Mouse (Mus musculus) lung, embryonic 16.5 days (tissue): ENCODE data around the gene Jph3. TPM values are rescaled to one million over a fixed set of nuclear protein-coding genes. Genes with fewer than 3 reads are reported as not detected.

ENCODE experiments used
- ATAC-seq: fragments of 200-750 bp; cut with Nextera tagmentation; 2 replicates; pipeline ENCODE4 v1.8.0; 2017; ENCODE audit warnings: low read depth, mild to moderate bottlenecking, moderate library complexity
- H3K27ac ChIP-seq: fragments of 300-500 bp; sonication (generic); 2 replicates; pipeline ENCODE4 v1.5.1; 2014; ENCODE audit warnings: mild to moderate bottlenecking, control low read depth, low read length
- H3K27me3 ChIP-seq: fragments of 300-500 bp; sonication (generic); 2 replicates; pipeline ENCODE4 v1.6.1; 2014; ENCODE audit warnings: low read depth, low read length, mixed read lengths; ENCODE audit not compliant: control insufficient read depth, insufficient read depth
- H3K36me3 ChIP-seq: fragments of 300-500 bp; sonication (generic); 2 replicates; pipeline ENCODE4 v1.6.1; 2014; ENCODE audit warnings: low read length; ENCODE audit not compliant: control insufficient read depth, insufficient read depth
- H3K4me1 ChIP-seq: fragments of 300-500 bp; sonication (generic); replicated peaks from 2 replicates; pipeline ENCODE4 v1.6.1; 2014; ENCODE audit warnings: low read length, mixed read lengths; ENCODE audit not compliant: control insufficient read depth, insufficient read depth
- H3K4me2 ChIP-seq: fragments of 300-500 bp; sonication (generic); 2 replicates; pipeline ENCODE4 v1.6.1; 2014; ENCODE audit warnings: low read depth, low read length, control low read depth
- H3K4me3 ChIP-seq: fragments of 300-500 bp; sonication (generic); 2 replicates; pipeline ENCODE4 v1.5.1; 2014; ENCODE audit warnings: mild to moderate bottlenecking, low read length, control low read depth
- H3K9ac ChIP-seq: fragments of 300-500 bp; sonication (generic); 2 replicates; pipeline ENCODE4 v1.6.1; 2014; ENCODE audit warnings: low read length, control low read depth
- H3K9me3 ChIP-seq: fragments of 300-500 bp; sonication (generic); 2 replicates; pipeline ENCODE4 v1.6.1; 2016; ENCODE audit warnings: low read length; ENCODE audit not compliant: control insufficient read depth
- WGBS: fragments of 180-500 bp; shearing (Covaris S2); extraction: QIAGEN DNeasy Blood & Tissue Kit; methylation state at CpG from one replicate; pipeline ENCODE4 v1.1.7; 2014; 5-methylcytosine and 5-hydroxymethylcytosine counted together
- polyA plus RNA-seq: library from polyadenylated mRNA; unstranded; fragments of >200 nt; fragmentation: Nextera tagmentation; extraction: Ambion mirVana; gene quantifications from 2 replicates; pipeline ENCODE4 v1.2.1, GENCODE M21; 2015

The Jph3 gene
- polyA plus RNA-seq, 1 experiment from 2014 or later, result 0.50 TPM

GRCm38 (mm10) chr8:121697735-121698614, 31.4 kb upstream of the Jph3 start:
- 3% methylated on average over 16 of the region's 17 CpGs for WGBS
- Histone ChIP-seq H3K27ac (no peak overlapping the region), H3K9me3 (no peaks in the 10 kb centered on the region), H3K9ac (no peak overlapping the region), H3K4me1 (0 out of 2 replicates have a peak, but pooled peaks cover 3% of the 10 kb centered on the region), H3K27me3 (no peaks in the 10 kb centered on the region), H3K36me3 (no peaks in the 10 kb centered on the region), H3K4me2 (peak overlapping the region; percentile 41), H3K4me3 (0 out of 2 replicates have a peak overlapping the region, but pooled peaks have one; percentile 11)
- ATAC-seq, result peak; percentile 68

- Histone ChIP-seq H3K4me2 (peak overlapping the region; percentile 41), H3K27ac (no peak overlapping the region), H3K9ac (no peak overlapping the region), H3K36me3 (no peaks in the 10 kb centered on the region), H3K27me3 (no peaks in the 10 kb centered on the region), H3K4me1 (0 out of 2 replicates have a peak, but pooled peaks cover 3% of the 10 kb centered on the region), H3K9me3 (no peaks in the 10 kb centered on the region), H3K4me3 (0 out of 2 replicates have a peak overlapping the region, but pooled peaks have one; percentile 11)
- 8% methylated on average over 9 of the region's 9 CpGs for WGBS
- ATAC-seq, result peak; percentile 35; the same call in 1 of the 2 replicates
Observed at GRCm38 (mm10) chr8:121698615-121699101, 30.8 kb upstream of the Jph3 start.

GRCm38 (mm10) chr8:121699936-121700335, 29.5 kb upstream of the Jph3 start:
- Histone ChIP-seq H3K27ac (no peak overlapping the region), H3K4me3 (no peak overlapping the region), H3K4me2 (no peak overlapping the region), H3K4me1 (peaks cover 3% of the 10 kb centered on the region; the same call in 1 of the 2 replicates), H3K36me3 (no peaks in the 10 kb centered on the region), H3K27me3 (no peaks in the 10 kb centered on the region), H3K9me3 (no peaks in the 10 kb centered on the region), H3K9ac (no peak overlapping the region)
- no peak for ATAC-seq
- WGBS, result 67% methylated on average over 2 of the region's 2 CpGs

- Histone ChIP-seq H3K9me3 (no peaks in the 10 kb centered on the region), H3K4me3 (no peak overlapping the region), H3K36me3 (no peaks in the 10 kb centered on the region), H3K4me2 (no peak overlapping the region), H3K9ac (no peak overlapping the region), H3K27me3 (no peaks in the 10 kb centered on the region), H3K4me1 (no peaks in the 10 kb centered on the region; the same call in 1 of the 2 replicates), H3K27ac (no peak overlapping the region)
- WGBS, result 46% methylated on average over 3 of the region's 3 CpGs
- ATAC-seq, result no peak
Observed at GRCm38 (mm10) chr8:121705174-121705573, 24.2 kb upstream of the Jph3 start.

GRCm38 (mm10) chr8:121706956-121707355, 22.5 kb upstream of the Jph3 start:
- no peak for ATAC-seq
- WGBS, result 69% methylated on average over 11 of the region's 11 CpGs
- no peak overlapping the region for H3K27ac ChIP-seq

GRCm38 (mm10) chr8:121708406-121708805, 21.0 kb upstream of the Jph3 start:
- Histone ChIP-seq H3K27me3 (no peaks in the 10 kb centered on the region; the same call in 1 of the 2 replicates), H3K4me2 (no peak overlapping the region), H3K27ac (no peak overlapping the region), H3K9ac (no peak overlapping the region), H3K36me3 (no peaks in the 10 kb centered on the region), H3K9me3 (no peaks in the 10 kb centered on the region), H3K4me1 (no peaks in the 10 kb centered on the region; the same call in 1 of the 2 replicates), H3K4me3 (no peak overlapping the region)
- no peak for ATAC-seq
- 54% methylated on average over 6 of the region's 6 CpGs for WGBS

More at GRCm38 (mm10) chr8:121706956-121707355, 22.5 kb upstream of the Jph3 start:
- Histone ChIP-seq H3K36me3 (no peaks in the 10 kb centered on the region), H3K9me3 (no peaks in the 10 kb centered on the region), H3K27me3 (no peaks in the 10 kb centered on the region), H3K9ac (no peak overlapping the region), H3K4me2 (no peak overlapping the region), H3K4me3 (no peak overlapping the region), H3K4me1 (no peaks in the 10 kb centered on the region; the same call in 1 of the 2 replicates)

GRCm38 (mm10) chr8:121717502-121717901, 11.9 kb upstream of the Jph3 start:
- Histone ChIP-seq H3K9ac (no peak overlapping the region), H3K4me3 (no peak overlapping the region), H3K9me3 (no peaks in the 10 kb centered on the region), H3K4me2 (0 out of 2 replicates have a peak overlapping the region, but pooled peaks have one; percentile 9), H3K4me1 (no peaks in the 10 kb centered on the region), H3K36me3 (no peaks in the 10 kb centered on the region), H3K27ac (no peak overlapping the region), H3K27me3 (no peaks in the 10 kb centered on the region; the same call in none of the 2 replicates)
- no peak for ATAC-seq
- WGBS, result 35% methylated on average over 14 of the region's 14 CpGs

GRCm38 (mm10) chr8:121717982-121718425, 11.4 kb upstream of the Jph3 start:
- Histone ChIP-seq H3K9ac (no peak overlapping the region), H3K4me3 (no peak overlapping the region), H3K27ac (no peak overlapping the region), H3K9me3 (no peaks in the 10 kb centered on the region), H3K36me3 (no peaks in the 10 kb centered on the region), H3K4me1 (no peaks in the 10 kb centered on the region), H3K27me3 (no peaks in the 10 kb centered on the region; the same call in none of the 2 replicates), H3K4me2 (0 out of 2 replicates have a peak overlapping the region, but pooled peaks have one; percentile 9)
- 21% methylated on average over 12 of the region's 12 CpGs for WGBS
- ATAC-seq, result peak; percentile 77

- no peak overlapping the region for H3K9ac ChIP-seq
- H3K36me3 ChIP-seq, result no peaks in the 10 kb centered on the region
- H3K27me3 ChIP-seq, result no peaks in the 10 kb centered on the region; the same call in 1 of the 2 replicates
- no peaks in the 10 kb centered on the region for H3K9me3 ChIP-seq
- WGBS, result 44% methylated on average over 6 of the region's 6 CpGs
- no peak overlapping the region for H3K4me2 ChIP-seq
- no peak for ATAC-seq
- H3K4me1 ChIP-seq, result no peaks in the 10 kb centered on the region
- H3K27ac ChIP-seq, result no peak overlapping the region
- no peak overlapping the region for H3K4me3 ChIP-seq
Observed at GRCm38 (mm10) chr8:121718925-121719324, 10.5 kb upstream of the Jph3 start.
